Mouse (Mus musculus) Patski (cell line): ENCODE measurements around the gene Plpp2. TPM values are rescaled to one million over a fixed set of nuclear protein-coding genes. Genes with fewer than 3 reads are reported as not detected.

Source experiments
- ATAC-seq: fragments of 100-300 bp; one replicate; pipeline ENCODE4 v1.8.0; 2021
- CTCF ChIA-PET: fragments of 350-600 bp; sonication (Branson Sonifier 250); formaldehyde crosslinking; loops from one replicate; lab custom pipeline; 2022; ENCODE audit warnings: inconsistent platforms; lab: Charles Lee
- POLR2A ChIA-PET: fragments of 350-600 bp; sonication (Branson Sonifier 250); formaldehyde crosslinking; loops from one replicate; lab custom pipeline; 2022; ENCODE audit warnings: antibody characterized with exemption, inconsistent platforms; lab: Charles Lee
- DNase-seq: peaks from one replicate; pipeline ENCODE4 v3.0.0-alpha.2; 2011; ENCODE audit warnings: low read depth, low spot score
- H3K27me3 ChIP-seq: fragments of 371-371 bp; one replicate; pipeline ENCODE4 v1.5.1; 2021
- CTCF ChIP-seq: fragments of 100-300 bp; IDR thresholded peaks from one replicate; pipeline ENCODE4 v1.5.1; 2021
- in situ Hi-C: fragments of 300-500 bp; cut with MboI; formaldehyde crosslinking; loops from 3 replicates; pipeline ENCODE4 v1.11.1; 2018; ENCODE audit warnings: low pct_unique_long_range_greater_than_20kb, mixed read lengths
- polyA plus RNA-seq: library from polyadenylated mRNA; unstranded; gene quantifications from one replicate; pipeline ENCODE4 v1.2.3, GENCODE M21; 2021

Gene Plpp2
- polyA plus RNA-seq = 48.1 TPM

DNA sequence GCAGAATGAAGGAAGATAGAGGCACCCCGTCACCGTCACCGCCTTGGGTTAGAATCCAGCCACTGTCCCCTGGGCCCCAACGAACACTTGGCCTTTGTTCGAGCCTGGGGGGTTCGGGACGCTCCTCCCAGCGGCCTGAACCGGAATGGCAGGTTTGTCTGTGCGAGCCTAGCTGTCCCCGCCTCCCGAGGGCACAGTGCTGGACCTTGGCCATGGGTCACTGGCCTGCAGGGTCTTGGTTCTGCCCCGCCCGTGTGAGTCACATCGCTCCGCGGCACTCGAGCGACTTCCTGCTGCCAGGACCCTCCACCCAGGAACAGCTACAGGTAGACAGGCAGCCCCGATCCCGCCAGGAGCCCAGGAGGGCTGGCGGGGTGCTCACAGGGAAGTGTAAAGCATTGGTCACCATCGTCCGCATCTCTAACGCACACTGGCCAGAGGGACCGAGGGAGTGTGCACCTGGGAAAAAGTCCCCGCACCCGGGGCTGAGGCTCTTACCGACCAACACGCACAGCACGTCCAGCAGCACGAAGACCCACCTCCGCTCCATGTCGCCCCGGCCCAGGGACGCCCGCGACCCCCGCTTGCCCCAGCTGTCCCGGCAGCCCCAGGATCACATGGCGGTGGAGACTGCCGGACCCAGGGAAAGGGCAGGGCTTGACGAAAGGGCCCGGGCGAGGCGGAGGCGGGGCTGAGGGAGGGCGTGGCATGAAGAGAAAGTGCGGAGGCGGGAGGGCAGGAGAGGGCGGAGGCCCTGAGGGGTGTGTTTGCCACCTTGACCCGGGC is at the start of gene Plpp2:
Plpp2 (minus strand) TSS at position 671 of the 786 bp plus-strand sequence.
- ATAC-seq (peak; percentile 89), DNase-seq (peak; percentile 6)
- ChIA-PET CTCF (no interaction called here), POLR2A (no interaction called here)
- no peaks in the 10 kb centered on the region for H3K27me3 ChIP-seq
- in situ Hi-C loops = no loop called here
- no peak for TF ChIP-seq CTCF

DNA sequence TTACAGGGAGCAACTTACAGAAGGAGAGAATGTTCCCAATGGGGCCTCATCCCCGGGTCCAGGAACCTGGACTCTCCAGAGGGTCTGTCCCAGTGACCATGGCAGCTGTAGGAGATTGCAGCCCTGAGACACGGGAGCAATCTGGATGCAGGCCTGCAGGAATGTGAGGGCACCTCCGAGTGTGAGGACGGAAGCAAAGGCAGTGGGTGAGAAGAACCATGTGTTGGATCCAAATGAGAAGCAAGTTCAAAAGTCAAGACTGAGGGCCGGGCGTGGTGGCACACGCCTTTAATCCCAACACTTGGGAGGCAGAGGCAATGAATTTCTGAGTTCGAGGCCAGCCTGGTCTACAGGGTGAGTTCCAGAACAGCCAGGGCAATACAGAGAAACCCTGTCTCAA is 47.9 kb upstream of the Plpp2 start:
- ATAC-seq (no peak), DNase-seq (no peak)
- H3K27me3 ChIP-seq = peaks cover 24% of the 10 kb centered on the region
- ChIA-PET CTCF (interaction anchor here (1.1 kb wide), 1 partner anchor 14 kb away, joined by 4 read pairs; no protein-coding TSS in a partner anchor), POLR2A (no interaction called here)
- no peak for TF ChIP-seq CTCF
- in situ Hi-C loops = no loop called here

DNA sequence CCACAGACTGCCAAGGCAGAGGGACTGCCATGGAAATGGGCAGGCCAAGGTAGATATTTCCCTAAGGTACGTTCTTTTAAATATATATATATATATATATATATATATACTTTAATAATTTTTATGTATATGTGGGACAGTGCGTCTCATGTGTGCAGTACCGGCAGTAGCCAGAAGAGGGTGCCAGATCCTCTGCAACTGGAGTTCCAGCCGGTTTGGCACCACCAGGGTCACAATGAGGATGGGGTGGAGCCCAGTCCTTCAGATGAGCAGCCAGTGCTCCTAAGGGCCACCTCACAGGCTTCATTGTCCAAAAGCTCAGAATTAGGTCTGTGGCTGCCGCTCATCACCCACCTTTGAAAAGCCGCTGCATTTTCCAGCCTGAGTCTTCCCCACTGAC is 47.2 kb upstream of the Plpp2 start:
- ATAC-seq = no peak
- no peak for TF ChIP-seq CTCF
- in situ Hi-C loops = no loop called here
- DNase-seq = no peak
- POLR2A ChIA-PET = no interaction called here
- H3K27me3 ChIP-seq = peaks cover 22% of the 10 kb centered on the region
- CTCF ChIA-PET = interaction anchor here (1.1 kb wide), 1 partner anchor 15 kb away, joined by 4 read pairs; no protein-coding TSS in a partner anchor

DNA sequence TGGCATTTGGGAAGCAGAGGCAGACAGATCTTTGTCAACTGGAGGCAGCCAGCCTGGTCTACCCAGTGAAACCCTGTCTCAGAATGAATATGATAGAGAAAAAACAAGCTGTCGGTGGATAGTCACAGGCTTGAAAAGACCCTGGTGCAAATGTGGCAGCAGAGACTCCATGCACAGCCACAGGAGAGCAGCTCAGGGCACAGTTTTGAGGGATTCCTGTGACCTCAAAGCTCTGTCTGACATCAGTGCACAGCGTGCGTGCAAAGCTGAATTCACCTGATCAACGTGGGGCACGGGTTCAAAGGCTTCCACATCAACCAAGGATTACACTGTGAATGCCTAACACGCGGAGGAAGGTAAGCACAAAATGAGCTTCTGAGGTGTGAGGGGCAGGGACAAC is 46.8 kb upstream of the Plpp2 start:
- ChIA-PET POLR2A (no interaction called here), CTCF (interaction anchor here (1.1 kb wide), 1 partner anchor 15 kb away, joined by 4 read pairs; no protein-coding TSS in a partner anchor)
- peaks cover 20% of the 10 kb centered on the region for H3K27me3 ChIP-seq
- in situ Hi-C loops = no loop called here
- DNase-seq = no peak
- TF ChIP-seq CTCF = no peak
- no peak for ATAC-seq

DNA sequence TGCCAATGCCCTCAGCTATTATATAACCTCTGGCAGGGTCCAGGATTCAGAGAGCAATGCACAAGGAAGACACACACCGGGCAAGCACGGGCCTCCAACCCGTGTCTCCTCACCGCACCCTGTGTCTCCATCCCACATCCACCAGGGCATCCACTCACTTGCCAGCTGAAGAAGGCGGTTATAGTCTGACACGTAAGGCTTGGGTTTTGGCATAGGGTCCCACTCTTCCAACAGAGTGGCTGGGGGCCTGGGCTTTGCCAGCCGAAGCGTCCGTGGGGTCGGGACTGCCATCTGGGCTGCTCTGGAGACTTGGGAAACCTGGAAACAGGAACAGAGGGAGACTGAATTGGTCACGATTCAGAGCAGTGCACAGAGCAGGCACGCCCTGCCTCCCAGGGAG is 46.2 kb upstream of the Plpp2 start:
- TF ChIP-seq CTCF = no peak
- in situ Hi-C loops = no loop called here
- ATAC-seq = no peak
- DNase-seq = no peak
- POLR2A ChIA-PET = no interaction called here
- CTCF ChIA-PET = no interaction called here
- peaks cover 17% of the 10 kb centered on the region for H3K27me3 ChIP-seq

DNA sequence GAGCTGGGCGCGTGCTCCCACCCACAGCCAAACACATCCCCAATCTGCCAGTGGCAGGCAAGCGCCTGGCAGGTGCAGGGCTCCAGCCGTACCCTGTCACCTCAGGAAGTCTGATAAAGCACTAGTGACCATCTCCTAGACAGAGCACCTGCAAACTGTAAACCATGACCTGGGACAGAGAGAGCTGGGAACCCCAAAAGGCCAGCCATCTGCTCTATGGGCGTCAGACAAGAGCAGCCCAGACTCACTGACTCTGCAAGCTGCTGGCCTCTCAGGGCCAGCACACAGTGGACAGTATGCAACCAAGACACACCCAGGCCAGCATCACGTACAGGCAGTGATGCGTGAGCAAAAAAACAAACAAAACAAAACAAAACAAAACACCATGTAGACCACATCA is 45.3 kb upstream of the Plpp2 start:
- H3K27me3 ChIP-seq = peaks cover 17% of the 10 kb centered on the region
- TF ChIP-seq CTCF = no peak
- ATAC-seq = no peak
- POLR2A ChIA-PET = no interaction called here
- in situ Hi-C loops = no loop called here
- CTCF ChIA-PET = no interaction called here
- DNase-seq = no peak

DNA sequence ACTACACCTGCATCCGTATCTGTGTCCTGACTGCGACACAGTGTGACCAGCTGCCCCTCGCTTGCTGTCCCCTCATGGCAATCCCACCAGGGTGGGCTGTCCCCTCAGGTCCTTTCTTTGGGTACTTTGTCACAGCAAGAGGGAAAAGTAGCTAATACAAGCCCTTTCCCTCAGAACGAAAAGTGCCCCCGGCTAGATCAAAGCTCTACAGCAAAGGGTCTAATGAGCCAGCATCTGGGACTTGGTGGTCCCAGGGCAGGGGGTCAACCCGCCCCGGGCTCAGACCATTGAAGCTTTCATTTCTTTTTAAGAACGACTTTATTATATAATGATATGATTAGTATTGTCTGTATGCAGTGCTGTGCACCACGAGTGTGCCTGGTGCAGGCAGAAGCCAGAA is 44.7 kb upstream of the Plpp2 start:
- POLR2A ChIA-PET = no interaction called here

DNA sequence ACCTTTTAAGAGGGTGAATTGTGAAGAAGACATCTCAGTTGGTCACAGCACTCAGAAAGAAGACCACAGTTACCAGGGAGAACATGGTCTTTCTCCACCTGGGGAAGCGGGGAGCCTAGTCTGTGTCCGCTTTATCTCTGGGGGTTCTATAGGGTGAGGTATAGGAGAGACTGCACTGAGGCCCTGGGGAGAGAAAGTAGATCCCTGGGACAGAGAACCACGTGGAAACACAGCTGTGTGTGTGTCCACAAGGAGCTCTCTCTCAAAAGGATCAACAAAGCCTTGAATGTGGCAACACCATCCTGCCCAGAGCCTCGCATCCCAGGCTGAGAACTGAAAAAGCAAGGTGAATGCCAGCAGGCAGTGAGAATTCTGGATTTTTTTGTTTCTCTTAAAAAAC is 43.8 kb upstream of the Plpp2 start:
- peaks cover 17% of the 10 kb centered on the region for H3K27me3 ChIP-seq
- in situ Hi-C loops = no loop called here
- TF ChIP-seq CTCF = no peak
- DNase-seq = no peak
- ChIA-PET POLR2A (no interaction called here), CTCF (no interaction called here)
- no peak for ATAC-seq

More for the DNA sequence above, 44.7 kb upstream of the Plpp2 start:
- ATAC-seq (no peak), DNase-seq (no peak)
- in situ Hi-C loops = no loop called here
- CTCF ChIA-PET = no interaction called here
- TF ChIP-seq CTCF = no peak
- peaks cover 17% of the 10 kb centered on the region for H3K27me3 ChIP-seq

DNA sequence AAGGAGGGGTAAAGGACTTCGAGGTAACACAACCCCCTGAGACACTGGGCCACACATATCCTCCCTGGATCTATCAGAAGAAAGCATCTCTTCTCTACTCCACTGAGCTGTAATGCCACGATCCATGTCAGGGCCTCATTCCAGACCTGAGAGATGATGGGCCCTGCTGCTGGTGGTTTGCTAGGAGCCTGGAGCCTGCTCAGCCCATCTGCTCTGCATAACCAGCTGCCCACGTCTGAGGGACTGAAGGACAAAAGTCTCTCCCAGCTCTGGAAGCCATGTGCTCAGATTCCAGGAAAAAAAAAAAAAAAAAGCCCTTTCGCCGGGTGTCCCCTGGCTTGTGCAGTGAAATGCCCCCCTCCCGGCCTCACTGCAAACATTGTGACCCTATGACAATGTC is 42.2 kb upstream of the Plpp2 start:
- H3K27me3 ChIP-seq = peaks cover 17% of the 10 kb centered on the region
- ChIA-PET POLR2A (no interaction called here), CTCF (no interaction called here)
- ATAC-seq (no peak), DNase-seq (no peak)
- in situ Hi-C loops = no loop called here
- no peak for TF ChIP-seq CTCF

DNA sequence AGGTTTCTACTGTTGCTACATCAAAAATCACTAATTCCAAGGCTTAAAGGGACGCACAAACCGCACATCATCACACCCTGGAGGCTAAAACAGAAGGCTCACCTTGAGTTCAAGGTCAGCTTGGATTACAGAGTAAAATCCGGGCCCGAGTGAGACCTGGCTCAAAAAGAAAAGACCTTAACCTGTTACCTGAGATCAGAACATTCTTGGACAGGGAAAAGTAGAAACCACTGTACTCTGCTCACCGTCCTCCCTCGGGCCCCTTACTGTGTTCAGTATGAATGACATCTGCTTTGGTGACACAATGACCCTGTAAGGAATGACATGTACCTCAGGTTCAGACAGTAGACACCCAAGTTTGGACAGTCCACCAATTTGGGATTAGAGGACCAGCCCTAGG is 41.2 kb upstream of the Plpp2 start:
- ChIA-PET POLR2A (no interaction called here), CTCF (no interaction called here)
- TF ChIP-seq CTCF = no peak
- in situ Hi-C loops = no loop called here
- no peak for ATAC-seq
- H3K27me3 ChIP-seq = peaks cover 13% of the 10 kb centered on the region
- no peak for DNase-seq

DNA sequence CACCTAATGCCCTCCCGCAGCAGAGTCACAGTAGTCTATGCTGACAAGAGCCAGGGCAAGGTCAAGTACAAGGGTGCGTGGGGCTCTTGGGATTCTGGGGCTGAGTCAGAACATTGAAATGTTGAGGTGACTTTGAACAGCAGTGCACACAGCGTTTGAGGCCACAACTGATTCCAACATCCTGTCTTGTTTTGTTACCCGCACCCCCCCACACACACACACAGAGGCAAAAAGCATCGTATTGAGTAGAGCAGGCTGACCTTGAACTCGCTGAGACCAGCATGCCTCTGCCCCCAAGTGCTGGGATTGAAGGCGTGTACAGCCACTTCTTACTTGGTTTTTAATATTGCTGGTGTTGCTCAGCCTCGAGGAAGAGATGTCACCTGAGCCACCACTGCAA is 40.8 kb upstream of the Plpp2 start:
- TF ChIP-seq CTCF = no peak
- in situ Hi-C loops = no loop called here
- ATAC-seq (no peak), DNase-seq (no peak)
- peaks cover 9% of the 10 kb centered on the region for H3K27me3 ChIP-seq
- ChIA-PET CTCF (no interaction called here), POLR2A (no interaction called here)

DNA sequence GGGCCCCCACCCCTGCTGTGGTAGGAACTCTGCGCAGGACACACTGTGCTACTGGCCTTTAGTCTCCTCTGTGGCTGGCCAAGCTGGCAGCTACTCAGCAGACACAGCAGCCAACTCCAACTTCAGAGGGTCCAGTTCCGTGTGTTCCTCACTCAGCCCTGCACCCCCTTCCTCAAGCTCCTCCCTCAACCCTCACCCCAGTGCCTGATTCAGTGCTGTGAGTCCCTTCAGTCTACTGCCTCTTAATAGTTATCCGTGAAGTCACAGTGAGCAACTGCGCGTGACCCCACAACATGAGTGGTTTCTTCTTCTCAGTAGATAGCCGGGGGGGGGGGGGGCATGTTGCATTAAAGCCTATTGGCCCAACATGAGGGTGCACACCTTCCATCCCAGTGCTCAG is 40.0 kb upstream of the Plpp2 start:
- no peak for DNase-seq
- POLR2A ChIA-PET = no interaction called here
- TF ChIP-seq CTCF = no peak
- peaks cover 5% of the 10 kb centered on the region for H3K27me3 ChIP-seq
- no peak for ATAC-seq
- CTCF ChIA-PET = no interaction called here
- in situ Hi-C loops = no loop called here
